Mouse (Mus musculus) megakaryocyte, embryonic 14.5 days (primary cell): Measurements from ENCODE around the gene Rilpl1.

ENCODE experiments used
- FLI1 ChIP-seq: IDR thresholded peaks from 2 replicates; pipeline ENCODE4 v1.6.1; 2012; ENCODE audit warnings: low read length, inconsistent platforms, mixed read lengths
- GATA1 ChIP-seq: IDR thresholded peaks from 3 replicates; pipeline ENCODE4 v1.6.1; 2012; ENCODE audit warnings: mixed read lengths, low read length, inconsistent platforms, borderline replicate concordance

GRCm38 (mm10) chr5:124482436-124482965 lies 48.7 kb downstream of the Rilpl1 start:
- no peak for TF ChIP-seq GATA1
- no peak for TF ChIP-seq FLI1
